Mouse (Mus musculus): ENCODE measurements around the gene Cadm1. TPM values are rescaled to one million over a fixed set of nuclear protein-coding genes. Genes with fewer than 3 reads are reported as not detected.

Gene Cadm1
- polyA plus RNA-seq, 1 experiment = 7.9 TPM

GRCm38 (mm10) chr9:47645056-47645455 lies 115.1 kb downstream of the Cadm1 start:
- Histone ChIP-seq H3K27ac (ENCODE audit: control insufficient read depth, insufficient read depth, low read length) (no peak overlapping the region), H3K27me3 (ENCODE audit: control insufficient read depth, insufficient read depth, low read length) (no peaks in the 10 kb centered on the region), H3K4me1 (replicated peaks; ENCODE audit: control insufficient read depth, insufficient read depth, low read length) (no peaks in the 10 kb centered on the region; the same call in 1 of the 2 replicates), H3K36me3 (ENCODE audit: control insufficient read depth, insufficient read depth, low read length) (no peaks in the 10 kb centered on the region), H3K4me3 (ENCODE audit: control insufficient read depth, insufficient read depth, low read length) (no peak overlapping the region)
- WGBS = 85% methylated on average over 2 of the region's 2 CpGs
- TF ChIP-seq POLR2A (IDR thresholded peaks at IDR 0.05; ENCODE audit: control insufficient read depth, extremely low read depth, insufficient read depth, low read length, poor library complexity) (no peak), CTCF (IDR thresholded peaks at IDR 0.05; ENCODE audit: borderline replicate concordance, control insufficient read depth, extremely low read depth, insufficient read depth, low read length, poor library complexity) (no peak)
- DNase-seq = no peak

- Histone ChIP-seq H3K27me3 (ENCODE audit: control insufficient read depth, insufficient read depth, low read length) (no peaks in the 10 kb centered on the region), H3K27ac (ENCODE audit: control insufficient read depth, insufficient read depth, low read length) (no peak overlapping the region), H3K4me1 (replicated peaks; ENCODE audit: control insufficient read depth, insufficient read depth, low read length) (no peaks in the 10 kb centered on the region; the same call in 1 of the 2 replicates), H3K36me3 (ENCODE audit: control insufficient read depth, insufficient read depth, low read length) (no peaks in the 10 kb centered on the region), H3K4me3 (ENCODE audit: control insufficient read depth, insufficient read depth, low read length) (no peak overlapping the region)
- TF ChIP-seq CTCF (IDR thresholded peaks at IDR 0.05; ENCODE audit: borderline replicate concordance, control insufficient read depth, extremely low read depth, insufficient read depth, low read length, poor library complexity) (no peak), POLR2A (IDR thresholded peaks at IDR 0.05; ENCODE audit: control insufficient read depth, extremely low read depth, insufficient read depth, low read length, poor library complexity) (no peak)
- DNase-seq = no peak
- WGBS = 73% methylated on average over 11 of the region's 11 CpGs
These were observed 121.5 kb downstream of the Cadm1 start for GRCm38 (mm10) chr9:47651431-47651830.

GRCm38 (mm10) chr9:47652203-47652602 lies 122.2 kb downstream of the Cadm1 start:
- no peak for DNase-seq
- TF ChIP-seq POLR2A (IDR thresholded peaks at IDR 0.05; ENCODE audit: control insufficient read depth, extremely low read depth, insufficient read depth, low read length, poor library complexity) (no peak), CTCF (IDR thresholded peaks at IDR 0.05; ENCODE audit: borderline replicate concordance, control insufficient read depth, extremely low read depth, insufficient read depth, low read length, poor library complexity) (no peak)
- Histone ChIP-seq H3K4me3 (ENCODE audit: control insufficient read depth, insufficient read depth, low read length) (no peak overlapping the region), H3K27me3 (ENCODE audit: control insufficient read depth, insufficient read depth, low read length) (no peaks in the 10 kb centered on the region), H3K27ac (ENCODE audit: control insufficient read depth, insufficient read depth, low read length) (no peak overlapping the region), H3K4me1 (replicated peaks; ENCODE audit: control insufficient read depth, insufficient read depth, low read length) (no peaks in the 10 kb centered on the region), H3K36me3 (ENCODE audit: control insufficient read depth, insufficient read depth, low read length) (no peaks in the 10 kb centered on the region)
- 82% methylated on average over 5 of the region's 5 CpGs for WGBS

- no peak for DNase-seq
- TF ChIP-seq CTCF (IDR thresholded peaks at IDR 0.05; ENCODE audit: borderline replicate concordance, control insufficient read depth, extremely low read depth, insufficient read depth, low read length, poor library complexity) (no peak), POLR2A (IDR thresholded peaks at IDR 0.05; ENCODE audit: control insufficient read depth, extremely low read depth, insufficient read depth, low read length, poor library complexity) (no peak)
- H3K4me3 ChIP-seq (ENCODE audit: control insufficient read depth, insufficient read depth, low read length) = no peak overlapping the region
- no peak overlapping the region for H3K27ac ChIP-seq (ENCODE audit: control insufficient read depth, insufficient read depth, low read length)
- 89% methylated on average over 4 of the region's 4 CpGs for WGBS
- no peaks in the 10 kb centered on the region for H3K4me1 ChIP-seq (replicated peaks; ENCODE audit: control insufficient read depth, insufficient read depth, low read length)
- no peaks in the 10 kb centered on the region for H3K27me3 ChIP-seq (ENCODE audit: control insufficient read depth, insufficient read depth, low read length)
- no peaks in the 10 kb centered on the region for H3K36me3 ChIP-seq (ENCODE audit: control insufficient read depth, insufficient read depth, low read length)
These were observed 123.0 kb downstream of the Cadm1 start for GRCm38 (mm10) chr9:47652936-47653335.

GRCm38 (mm10) chr9:47659366-47660090 lies 129.6 kb downstream of the Cadm1 start:
- Histone ChIP-seq H3K4me3 (ENCODE audit: control insufficient read depth, insufficient read depth, low read length) (no peak overlapping the region), H3K4me1 (replicated peaks; ENCODE audit: control insufficient read depth, insufficient read depth, low read length) (no peaks in the 10 kb centered on the region), H3K27me3 (ENCODE audit: control insufficient read depth, insufficient read depth, low read length) (no peaks in the 10 kb centered on the region), H3K36me3 (ENCODE audit: control insufficient read depth, insufficient read depth, low read length) (no peaks in the 10 kb centered on the region), H3K27ac (ENCODE audit: control insufficient read depth, insufficient read depth, low read length) (no peak overlapping the region)
- 90% methylated on average over 6 of the region's 6 CpGs for WGBS
- TF ChIP-seq POLR2A (IDR thresholded peaks at IDR 0.05; ENCODE audit: control insufficient read depth, extremely low read depth, insufficient read depth, low read length, poor library complexity) (no peak), CTCF (IDR thresholded peaks at IDR 0.05; ENCODE audit: borderline replicate concordance, control insufficient read depth, extremely low read depth, insufficient read depth, low read length, poor library complexity) (no peak)
- no peak for DNase-seq

- no peaks in the 10 kb centered on the region for H3K27me3 ChIP-seq (ENCODE audit: control insufficient read depth, insufficient read depth, low read length)
- no peaks in the 10 kb centered on the region for H3K4me1 ChIP-seq (replicated peaks; ENCODE audit: control insufficient read depth, insufficient read depth, low read length)
- 73% methylated on average over 7 of the region's 7 CpGs for WGBS
- DNase-seq = no peak
- H3K27ac ChIP-seq (ENCODE audit: control insufficient read depth, insufficient read depth, low read length) = no peak overlapping the region
- H3K36me3 ChIP-seq (ENCODE audit: control insufficient read depth, insufficient read depth, low read length) = no peaks in the 10 kb centered on the region
- TF ChIP-seq POLR2A (IDR thresholded peaks at IDR 0.05; ENCODE audit: control insufficient read depth, extremely low read depth, insufficient read depth, low read length, poor library complexity) (no peak), CTCF (IDR thresholded peaks at IDR 0.05; ENCODE audit: borderline replicate concordance, control insufficient read depth, extremely low read depth, insufficient read depth, low read length, poor library complexity) (no peak)
- no peak overlapping the region for H3K4me3 ChIP-seq (ENCODE audit: control insufficient read depth, insufficient read depth, low read length)
These were observed 131.6 kb downstream of the Cadm1 start for GRCm38 (mm10) chr9:47661611-47662010.

Data from thymus, adult 2 months (tissue).